Mouse (Mus musculus) B cell, adult 2 months (primary cell): Measurements from ENCODE around the gene Psmb8.

ENCODE experiments used
- DNase-seq, 2 experiments: peaks; one replicate each; pipeline ENCODE4 v3.0.0; 2022

The Psmb8 gene

GRCm38 (mm10) chr17:34196941-34197894, at the start of gene Psmb8:
Gene Psmb8 (plus strand): TSS chr17:34197721.
- DNase-seq = peak; percentile 92 to 94

GRCm38 (mm10) chr17:34152923-34153322, 44.6 kb upstream of the Psmb8 start, which contains the start of gene H2-DMb1:
Gene H2-DMb1 (plus strand): TSS chr17:34153072.
- peak; percentile 76 to 78 for DNase-seq

- peak in 1 of 2 experiments; percentile 14 for DNase-seq
Measured at GRCm38 (mm10) chr17:34155534-34155933, 42.0 kb upstream of the Psmb8 start.

- peak; percentile 61 for DNase-seq
Measured at GRCm38 (mm10) chr17:34164202-34164895, 33.2 kb upstream of the Psmb8 start.

GRCm38 (mm10) chr17:34165033-34165730, 32.3 kb upstream of the Psmb8 start:
- peak; percentile 70 to 73 for DNase-seq

GRCm38 (mm10) chr17:34169279-34169678, 28.2 kb upstream of the Psmb8 start:
- peak; percentile 68 to 72 for DNase-seq

- no peak for DNase-seq
Measured at GRCm38 (mm10) chr17:34170487-34170876, 27.0 kb upstream of the Psmb8 start.

GRCm38 (mm10) chr17:34170877-34171498, 26.5 kb upstream of the Psmb8 start:
- peak; percentile 92 to 93 for DNase-seq

- no peak for DNase-seq
Measured at GRCm38 (mm10) chr17:34172528-34172927, 25.0 kb upstream of the Psmb8 start.

- DNase-seq = peak; percentile 61 to 64
Measured at GRCm38 (mm10) chr17:34174075-34174474, 23.4 kb upstream of the Psmb8 start.

GRCm38 (mm10) chr17:34177179-34177578, 20.3 kb upstream of the Psmb8 start:
- DNase-seq = peak; percentile 62 to 69

- DNase-seq = no peak
Measured at GRCm38 (mm10) chr17:34179019-34179418, 18.5 kb upstream of the Psmb8 start.

- DNase-seq = no peak
Measured at GRCm38 (mm10) chr17:34179913-34180859, 17.3 kb upstream of the Psmb8 start.

GRCm38 (mm10) chr17:34183564-34184219, 13.8 kb upstream of the Psmb8 start:
- DNase-seq = no peak

- no peak for DNase-seq
Measured at GRCm38 (mm10) chr17:34185526-34185925, 12.0 kb upstream of the Psmb8 start.

- no peak for DNase-seq
Measured at GRCm38 (mm10) chr17:34186885-34187260, 10.6 kb upstream of the Psmb8 start.

GRCm38 (mm10) chr17:34187261-34187916, 10.1 kb upstream of the Psmb8 start, which contains the start of the genes Tap1 and Psmb9:
Gene Tap1 (plus strand): TSS chr17:34187553.
Gene Psmb9 (minus strand): TSS chr17:34187764.
- DNase-seq = peak; percentile 99

GRCm38 (mm10) chr17:34188010-34188409, 9.5 kb upstream of the Psmb8 start:
- peak in 1 of 2 experiments; percentile 40 for DNase-seq

GRCm38 (mm10) chr17:34188986-34189385, 8.5 kb upstream of the Psmb8 start:
- no peak for DNase-seq

GRCm38 (mm10) chr17:34192852-34193251, 4.7 kb upstream of the Psmb8 start:
- no peak for DNase-seq
